Mouse (Mus musculus) spleen, adult 2 months (tissue): ENCODE measurements around the gene Bicra. TPM values are rescaled to one million over a fixed set of nuclear protein-coding genes. Genes with fewer than 3 reads are reported as not detected.

Source experiments
- DNase-seq, 2 experiments: peaks; one replicate each; pipeline versions ENCODE4 v3.0.0 to v3.0.0-alpha.2; 2012 to 2021; ENCODE audit warnings: low spot score in 2 of 2, low read depth in 1 of 2
- H3K27ac ChIP-seq: fragments of 200-500 bp; 2 replicates; pipeline ENCODE4 v1.5.1; 2012; ENCODE audit warnings: low read length, inconsistent platforms; ENCODE audit not compliant: insufficient read depth
- H3K27me3 ChIP-seq: fragments of 200-500 bp; 2 replicates; pipeline ENCODE4 v1.6.1; 2012; ENCODE audit warnings: mild to moderate bottlenecking, moderate library complexity, low read length, inconsistent platforms; ENCODE audit not compliant: control insufficient read depth, insufficient read depth
- H3K36me3 ChIP-seq: fragments of 200-500 bp; 2 replicates; pipeline ENCODE4 v1.6.1; 2012; ENCODE audit warnings: mild to moderate bottlenecking, low read length, inconsistent platforms; ENCODE audit not compliant: control insufficient read depth, insufficient read depth
- H3K4me1 ChIP-seq: fragments of 200-500 bp; 2 replicates; pipeline ENCODE4 v1.6.1; 2011; ENCODE audit warnings: inconsistent platforms; ENCODE audit not compliant: control insufficient read depth, insufficient read depth, insufficient read length
- H3K4me3 ChIP-seq: fragments of 200-500 bp; 2 replicates; pipeline ENCODE4 v1.5.1; 2011; ENCODE audit warnings: mild to moderate bottlenecking, inconsistent platforms; ENCODE audit not compliant: insufficient read depth, insufficient read length; ENCODE audit errors: extremely low read depth
- CTCF ChIP-seq: fragments of 200-500 bp; IDR thresholded peaks from 2 replicates; pipeline ENCODE4 v1.5.1; 2011; ENCODE audit warnings: mild to moderate bottlenecking, inconsistent platforms; ENCODE audit not compliant: insufficient read depth, insufficient read length, insufficient replicate concordance; ENCODE audit errors: extremely low read depth
- POLR2A ChIP-seq: fragments of 200-500 bp; IDR thresholded peaks from 2 replicates; pipeline ENCODE4 v1.6.1; 2011; ENCODE audit warnings: low read depth, low read length, inconsistent platforms
- WGBS: fragments of 180-500 bp; shearing (Covaris S2); methylation state at CpG from one replicate; pipeline ENCODE4 v1.1.7; 2018; 5-methylcytosine and 5-hydroxymethylcytosine counted together
- polyA plus RNA-seq: library from polyadenylated mRNA; depleted of rRNA; stranded (reverse); fragments of >200 nt; gene quantifications from 2 replicates; pipeline ENCODE4 v1.2.3, GENCODE M21; 2012; rRNA removed

The Bicra gene
- polyA plus RNA-seq, result 40.4 and 50.6 TPM in 2 replicates

DNA sequence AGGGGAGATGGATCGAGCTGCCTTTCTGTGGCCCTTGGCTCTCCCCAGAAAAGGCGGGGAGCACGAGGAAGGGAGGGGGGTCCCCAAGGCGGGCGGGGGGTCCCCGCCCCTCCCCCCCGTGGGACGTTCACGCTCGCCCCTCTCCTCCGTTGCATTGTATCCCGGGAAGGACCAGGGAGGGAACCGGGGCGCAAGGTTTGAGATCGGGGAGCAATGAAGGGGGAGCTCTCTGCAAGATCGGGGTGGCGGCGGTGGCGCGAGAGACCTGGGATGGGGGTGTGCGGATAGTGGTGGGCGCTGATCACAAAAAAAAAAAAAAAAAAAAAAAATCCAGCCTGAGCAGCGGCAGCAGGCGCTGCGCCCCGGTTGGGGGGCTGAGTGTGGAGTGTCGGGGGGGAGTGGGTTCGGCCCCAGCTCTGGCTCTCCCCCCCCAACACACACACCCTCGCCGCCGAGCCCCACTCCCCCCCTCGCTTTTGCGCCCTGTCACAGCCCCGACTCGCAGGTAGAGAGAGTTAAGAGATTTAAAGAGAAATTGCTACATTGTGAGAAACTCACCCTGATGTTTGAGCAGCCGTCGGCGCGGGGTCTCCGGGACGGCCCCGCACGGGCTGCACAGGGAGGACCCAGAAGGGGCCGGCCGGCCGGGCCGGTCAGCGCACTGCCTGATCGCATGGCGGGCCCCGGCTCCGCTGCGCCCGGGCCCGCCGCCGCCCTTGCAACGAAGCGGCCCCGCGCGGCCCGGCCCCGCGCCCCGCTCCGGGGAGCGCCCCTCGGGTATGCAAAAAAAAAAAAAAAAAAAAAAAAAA is at the start of gene Bicra:
Bicra (minus strand) TSS at position 584 of the 809 bp plus-strand sequence.
- peaks cover 38% of the 10 kb centered on the region; the same call in 1 of the 2 replicates for H3K4me1 ChIP-seq
- H3K27ac ChIP-seq, result peak within 1 kb of the TSS; percentile 97
- no peaks in the 10 kb centered on the region for H3K36me3 ChIP-seq
- WGBS, result under 1% methylated on average over 67 of the region's 69 CpGs
- H3K27me3 ChIP-seq, result no peaks in the 10 kb centered on the region
- TF ChIP-seq CTCF, result no peak
- peak; percentile 69 for TF ChIP-seq POLR2A
- DNase-seq, result peak; percentile 76 to 82
- peak within 1 kb of the TSS; percentile 89 for H3K4me3 ChIP-seq

DNA sequence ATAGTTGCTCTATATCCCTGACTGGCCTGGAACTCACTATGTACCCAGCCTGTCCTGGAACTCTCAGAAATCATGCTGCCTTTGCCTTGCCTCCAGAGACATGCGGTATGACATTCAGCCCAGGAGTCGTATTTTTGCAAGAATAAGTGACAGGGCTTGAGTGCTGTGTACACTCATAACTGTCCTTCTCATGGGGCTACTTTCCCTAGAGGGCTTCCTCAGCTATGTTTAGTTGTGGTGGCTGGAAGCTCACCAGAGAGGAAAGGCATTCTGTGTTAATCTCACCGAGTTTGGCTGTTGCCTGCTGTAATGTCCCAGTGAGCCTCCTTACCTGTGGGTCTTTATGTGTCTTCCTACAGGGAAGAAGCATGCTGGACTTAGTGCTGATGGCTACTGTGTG is 46.9 kb upstream of the Bicra start:
- H3K27me3 ChIP-seq, result no peaks in the 10 kb centered on the region
- no peak overlapping the region for H3K27ac ChIP-seq
- TF ChIP-seq POLR2A (no peak), CTCF (no peak)
- 65% methylated on average over 3 of the region's 3 CpGs for WGBS
- H3K4me1 ChIP-seq, result peaks cover 7% of the 10 kb centered on the region; the same call in 1 of the 2 replicates
- H3K4me3 ChIP-seq, result no peak overlapping the region
- H3K36me3 ChIP-seq, result no peaks in the 10 kb centered on the region
- no peak for DNase-seq

DNA sequence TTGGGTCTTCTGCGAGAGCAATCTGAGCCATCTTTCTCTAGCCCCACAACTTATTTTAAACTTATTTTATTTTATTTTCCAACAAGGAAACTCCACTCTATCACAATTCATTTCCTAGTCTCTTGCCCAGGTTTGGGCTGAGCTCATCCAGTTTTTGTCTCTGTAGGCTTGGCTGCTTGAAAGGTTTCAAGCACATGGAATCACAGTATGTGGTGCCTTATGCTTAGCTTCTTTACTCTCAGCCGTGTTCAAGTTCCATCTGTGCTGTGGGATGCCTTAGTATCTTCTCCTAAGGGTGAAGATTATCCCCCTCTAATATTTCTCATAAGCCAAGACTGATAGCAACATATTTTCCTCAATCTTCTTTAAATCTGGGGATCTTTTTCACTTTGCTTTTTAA is 39.9 kb upstream of the Bicra start:
- 78% methylated on average over 2 of the region's 2 CpGs for WGBS
- no peaks in the 10 kb centered on the region for H3K36me3 ChIP-seq
- 0 out of 2 replicates have a peak, but pooled peaks cover 1% of the 10 kb centered on the region for H3K27me3 ChIP-seq
- H3K4me3 ChIP-seq, result no peak overlapping the region
- no peak for TF ChIP-seq CTCF
- TF ChIP-seq POLR2A, result no peak
- no peaks in the 10 kb centered on the region for H3K4me1 ChIP-seq
- no peak overlapping the region for H3K27ac ChIP-seq
- DNase-seq, result no peak

DNA sequence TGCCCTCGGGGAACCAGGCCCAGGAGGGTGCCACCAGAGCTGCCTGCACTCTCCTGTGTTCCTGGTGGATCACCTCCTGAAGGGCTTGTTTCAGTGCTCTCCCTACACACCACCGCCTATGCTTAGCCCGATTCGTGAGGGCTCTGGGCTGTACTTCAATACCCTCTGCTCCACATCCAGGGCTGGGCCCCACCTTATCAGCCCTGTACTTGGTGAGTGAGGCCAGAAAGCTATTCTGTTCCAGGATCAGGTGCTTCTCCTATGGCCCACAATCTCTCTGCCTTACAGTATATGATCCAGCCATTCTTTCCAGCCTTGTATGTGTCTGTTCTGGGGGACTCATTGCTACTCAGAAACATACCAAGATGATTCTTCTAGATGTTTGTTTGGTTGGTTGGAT is 35.6 kb upstream of the Bicra start:
- no peak overlapping the region for H3K4me3 ChIP-seq
- H3K27me3 ChIP-seq, result 0 out of 2 replicates have a peak, but pooled peaks cover 1% of the 10 kb centered on the region
- TF ChIP-seq POLR2A (no peak), CTCF (no peak)
- no peaks in the 10 kb centered on the region for H3K4me1 ChIP-seq
- no peak overlapping the region for H3K27ac ChIP-seq
- H3K36me3 ChIP-seq, result no peaks in the 10 kb centered on the region
- no peak for DNase-seq
- 70% methylated on average over 4 of the region's 4 CpGs for WGBS

DNA sequence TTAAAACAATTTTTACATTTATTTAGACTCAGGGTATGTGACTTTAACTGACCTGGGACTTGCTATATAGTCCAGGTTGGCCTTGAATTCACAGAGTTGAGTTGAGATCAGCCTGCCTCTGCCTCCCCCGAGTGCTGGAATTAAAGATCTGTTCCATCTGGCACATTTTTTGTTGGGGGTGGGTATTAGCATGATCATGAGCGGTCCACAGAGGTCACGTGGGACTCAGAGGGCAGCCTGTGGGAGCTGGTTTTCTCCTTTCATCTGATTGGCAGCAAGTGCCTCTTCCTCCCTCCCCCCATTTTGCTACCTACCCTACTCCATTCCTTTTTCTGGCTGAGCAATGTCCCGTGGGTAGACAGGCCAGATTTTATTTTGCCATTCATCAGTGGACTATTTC is 32.9 kb upstream of the Bicra start:
- no peak overlapping the region for H3K27ac ChIP-seq
- H3K4me3 ChIP-seq, result no peak overlapping the region
- H3K36me3 ChIP-seq, result no peaks in the 10 kb centered on the region
- H3K4me1 ChIP-seq, result no peaks in the 10 kb centered on the region
- TF ChIP-seq CTCF (no peak), POLR2A (no peak)
- 76% methylated on average over 4 of the region's 4 CpGs for WGBS
- no peaks in the 10 kb centered on the region for H3K27me3 ChIP-seq
- DNase-seq, result no peak

DNA sequence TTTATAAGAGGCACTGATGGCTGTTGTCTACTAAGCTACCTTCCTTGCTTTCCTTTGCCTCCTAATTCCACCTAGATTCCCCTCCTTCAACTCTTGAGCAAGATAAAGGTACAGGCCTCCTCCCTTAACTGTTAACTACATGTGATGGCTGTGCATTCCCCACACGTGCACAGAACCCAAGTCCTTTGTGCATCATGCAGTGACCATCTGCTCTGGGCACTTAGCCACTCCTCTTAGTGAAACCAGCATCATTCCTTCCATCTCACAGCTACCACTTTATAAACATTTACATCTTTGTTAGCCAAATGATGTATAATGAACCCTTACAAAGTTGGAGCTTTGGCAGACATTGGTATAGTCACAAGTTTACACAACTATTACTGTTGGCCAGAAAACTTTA is 32.2 kb upstream of the Bicra start:
- Histone ChIP-seq H3K27ac (no peak overlapping the region), H3K4me1 (no peaks in the 10 kb centered on the region), H3K27me3 (no peaks in the 10 kb centered on the region), H3K4me3 (no peak overlapping the region), H3K36me3 (no peaks in the 10 kb centered on the region)
- no peak for TF ChIP-seq POLR2A
- no peak for TF ChIP-seq CTCF
- no peak for DNase-seq
- 76% methylated on average over 1 of the region's 1 CpGs for WGBS

DNA sequence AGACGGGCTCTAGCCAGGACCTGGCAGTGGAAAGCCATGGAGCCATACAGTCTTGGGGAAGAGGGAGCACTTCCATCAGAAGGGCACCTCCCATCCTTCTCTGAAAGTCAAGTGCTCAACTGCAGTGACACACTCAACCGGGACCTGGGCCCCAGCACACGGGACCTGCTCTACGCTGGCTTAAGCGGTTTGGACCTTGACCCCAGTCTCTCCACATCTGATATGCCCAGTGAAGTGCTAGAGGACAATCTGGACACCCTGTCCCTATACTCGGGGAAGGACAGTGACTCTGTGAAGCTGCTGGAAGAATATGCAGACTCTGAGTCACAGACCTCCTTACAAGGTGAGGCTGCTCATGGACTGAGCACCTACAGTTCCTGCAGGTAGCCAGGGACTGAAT is 24.2 kb upstream of the Bicra start:
- H3K36me3 ChIP-seq, result no peaks in the 10 kb centered on the region
- no peaks in the 10 kb centered on the region for H3K27me3 ChIP-seq
- WGBS, result 86% methylated on average over 6 of the region's 6 CpGs
- H3K27ac ChIP-seq, result no peak overlapping the region
- no peak for TF ChIP-seq POLR2A
- TF ChIP-seq CTCF, result no peak
- no peak for DNase-seq
- no peaks in the 10 kb centered on the region for H3K4me1 ChIP-seq
- no peak overlapping the region for H3K4me3 ChIP-seq
